Mouse (Mus musculus) MEL (cell line): ENCODE data around the gene Spag8. TPM values are rescaled to one million over a fixed set of nuclear protein-coding genes. Genes with fewer than 3 reads are reported as not detected.

Source experiments
- DNase-seq: peaks from one replicate; pipeline ENCODE4 v3.0.0; 2011; ENCODE audit warnings: low read depth, low spot score
- H3K27ac ChIP-seq: 2 replicates; pipeline ENCODE4 v1.5.1; 2012; ENCODE audit warnings: low read depth, mild to moderate bottlenecking, control low read depth, low read length, moderate library complexity; ENCODE audit not compliant: control insufficient read depth
- H3K27me3 ChIP-seq, 2 experiments: fragments of 150-350 bp in 1 of 2; sonication (generic) in 1 of 2; 2 replicates each; pipeline ENCODE4 v1.6.1; 2012; ENCODE audit warnings: low read length in 2 of 2, mild to moderate bottlenecking in 2 of 2, improper control_type of control experiment in 1 of 2, moderate library complexity in 1 of 2; ENCODE audit not compliant: insufficient read depth in 2 of 2, control insufficient read depth in 1 of 2
- H3K36me3 ChIP-seq, 2 experiments: 2 replicates each; pipeline ENCODE4 v1.6.1; 2012 to 2014; ENCODE audit warnings: low read length in 2 of 2, improper control_type of control experiment in 1 of 2, inconsistent platforms in 1 of 2, mild to moderate bottlenecking in 1 of 2; ENCODE audit not compliant: insufficient read depth in 2 of 2, control insufficient read depth in 1 of 2
- H3K4me1 ChIP-seq, 2 experiments: fragments of 150-350 bp in 1 of 2; sonication (generic) in 1 of 2; 2 replicates each; pipeline ENCODE4 v1.6.1; 2012; ENCODE audit warnings: low read length in 2 of 2, improper control_type of control experiment in 1 of 2, mild to moderate bottlenecking in 1 of 2; ENCODE audit not compliant: insufficient read depth in 2 of 2, control insufficient read depth in 1 of 2
- H3K4me3 ChIP-seq, 2 experiments: fragments of 150-350 bp in 1 of 2; sonication (generic) in 1 of 2; 2 replicates each; pipeline ENCODE4 v1.5.1; 2012; ENCODE audit warnings: low read depth in 2 of 2, low read length in 2 of 2, mild to moderate bottlenecking in 2 of 2, moderate library complexity in 2 of 2, control low read depth in 1 of 2, improper control_type of control experiment in 1 of 2; ENCODE audit not compliant: control insufficient read depth in 1 of 2, insufficient read depth in 1 of 2
- H3K79me2 ChIP-seq: 2 replicates; pipeline ENCODE4 v1.6.1; 2012; ENCODE audit warnings: mild to moderate bottlenecking, low read length, moderate library complexity; ENCODE audit not compliant: control insufficient read depth, poor library complexity, insufficient read depth
- H3K9ac ChIP-seq: 2 replicates; pipeline ENCODE4 v1.6.1; 2012; ENCODE audit warnings: low read depth, mild to moderate bottlenecking, control low read depth, low read length, moderate library complexity; ENCODE audit not compliant: control insufficient read depth, poor library complexity, severe bottlenecking
- H3K9me3 ChIP-seq: fragments of 150-350 bp; sonication (generic); replicated peaks from 2 replicates; pipeline ENCODE4 v1.6.1; 2012; ENCODE audit warnings: mild to moderate bottlenecking, low read length, improper control_type of control experiment, moderate library complexity; ENCODE audit not compliant: insufficient read depth
- BHLHE40 ChIP-seq: IDR thresholded peaks from 2 replicates; pipeline ENCODE4 v1.6.1; 2012; ENCODE audit warnings: low read depth, mild to moderate bottlenecking, inconsistent platforms, low read length, improper control_type of control experiment, borderline replicate concordance
- CHD2 ChIP-seq: IDR thresholded peaks from 2 replicates; pipeline ENCODE4 v1.6.1; 2011; ENCODE audit warnings: low read length, improper control_type of control experiment
- E2F4 ChIP-seq: IDR thresholded peaks from 2 replicates; pipeline ENCODE4 v1.6.1; 2011; ENCODE audit warnings: low read depth, low read length, improper control_type of control experiment, borderline replicate concordance
- EP300 ChIP-seq, 2 experiments: IDR thresholded peaks; 2 replicates each; pipeline ENCODE4 v1.6.1; 2011; ENCODE audit warnings: improper control_type of control experiment in 2 of 2, low read length in 2 of 2, low read depth in 1 of 2, mild to moderate bottlenecking in 1 of 2
- ETS1 ChIP-seq: IDR thresholded peaks from 2 replicates; pipeline ENCODE4 v1.6.1; 2012; ENCODE audit warnings: low read depth, mild to moderate bottlenecking, inconsistent platforms, low read length, improper control_type of control experiment, moderate library complexity
- GATA1 ChIP-seq: IDR thresholded peaks from 2 replicates; pipeline ENCODE4 v1.6.1; 2011; ENCODE audit warnings: low read depth, low read length, improper control_type of control experiment
- HCFC1 ChIP-seq: IDR thresholded peaks from 2 replicates; pipeline ENCODE4 v1.6.1; 2012; ENCODE audit warnings: low read depth, mild to moderate bottlenecking, inconsistent platforms, low read length, improper control_type of control experiment, moderate library complexity
- JUND ChIP-seq: IDR thresholded peaks from 2 replicates; pipeline ENCODE4 v1.6.1; 2011; ENCODE audit warnings: low read depth, mild to moderate bottlenecking, improper control_type of control experiment, low read length
- KAT2A ChIP-seq: conservative IDR thresholded peaks from 2 replicates; pipeline ENCODE4 v1.6.1; 2012; ENCODE audit warnings: low read depth, low read length, improper control_type of control experiment, inconsistent platforms
- MAX ChIP-seq: IDR thresholded peaks from 2 replicates; pipeline ENCODE4 v1.6.1; 2011; ENCODE audit warnings: low read length, improper control_type of control experiment
- MEF2A ChIP-seq: IDR thresholded peaks from 2 replicates; pipeline ENCODE4 v1.6.1; 2014; ENCODE audit warnings: low read depth, mild to moderate bottlenecking, inconsistent platforms, low read length, improper control_type of control experiment; ENCODE audit not compliant: poor library complexity, insufficient replicate concordance, severe bottlenecking; ENCODE audit errors: extremely low read depth
- MXI1 ChIP-seq: IDR thresholded peaks from 2 replicates; pipeline ENCODE4 v1.6.1; 2011; ENCODE audit warnings: mild to moderate bottlenecking, low read depth, low read length, improper control_type of control experiment
- MYB ChIP-seq: IDR thresholded peaks from 2 replicates; pipeline ENCODE4 v1.6.1; 2011; ENCODE audit warnings: mild to moderate bottlenecking, low read depth, low read length, improper control_type of control experiment
- MYC ChIP-seq: IDR thresholded peaks from 2 replicates; pipeline ENCODE4 v1.6.1; 2011; ENCODE audit warnings: low read depth, mild to moderate bottlenecking, low read length, improper control_type of control experiment, moderate library complexity
- POLR2A ChIP-seq, 2 experiments: IDR thresholded peaks; 2 replicates each; pipeline ENCODE4 v1.6.1; 2011 to 2012; ENCODE audit warnings: low read length in 2 of 2, mild to moderate bottlenecking in 2 of 2, control low read depth in 1 of 2, improper control_type of control experiment in 1 of 2, low read depth in 1 of 2, moderate library complexity in 1 of 2; ENCODE audit not compliant: control insufficient read depth in 1 of 2, insufficient read depth in 1 of 2, poor library complexity in 1 of 2
- POLR2AphosphoS2 ChIP-seq: IDR thresholded peaks from 2 replicates; pipeline ENCODE4 v1.6.1; 2011; ENCODE audit warnings: low read length, improper control_type of control experiment
- POLR2AphosphoS5 ChIP-seq: IDR thresholded peaks from 2 replicates; pipeline ENCODE4 v1.6.1; 2012; ENCODE audit warnings: low read depth, borderline replicate concordance, mild to moderate bottlenecking, inconsistent platforms, low read length, moderate library complexity, mixed read lengths
- RCOR1 ChIP-seq: IDR thresholded peaks from 2 replicates; pipeline ENCODE4 v1.6.1; 2012; ENCODE audit warnings: low read depth, mild to moderate bottlenecking, inconsistent platforms, low read length, improper control_type of control experiment
- SIN3A ChIP-seq: IDR thresholded peaks from 2 replicates; pipeline ENCODE4 v1.6.1; 2012; ENCODE audit warnings: low read length, improper control_type of control experiment, inconsistent platforms
- SMC3 ChIP-seq: IDR thresholded peaks from 2 replicates; pipeline ENCODE4 v1.6.1; 2011; ENCODE audit warnings: low read depth, low read length, improper control_type of control experiment
- TAL1 ChIP-seq: IDR thresholded peaks from 2 replicates; pipeline ENCODE4 v1.6.1; 2012; ENCODE audit warnings: mild to moderate bottlenecking, inconsistent platforms, low read length, moderate library complexity, mixed read lengths
- TCF12 ChIP-seq: IDR thresholded peaks from 2 replicates; pipeline ENCODE4 v1.6.1; 2014; ENCODE audit warnings: low read depth, mild to moderate bottlenecking, inconsistent platforms, low read length, improper control_type of control experiment, moderate library complexity
- ZKSCAN1 ChIP-seq: IDR thresholded peaks from 2 replicates; pipeline ENCODE4 v1.6.1; 2012; ENCODE audit warnings: low read depth, mild to moderate bottlenecking, inconsistent platforms, low read length, improper control_type of control experiment, moderate library complexity
- ZMIZ1 ChIP-seq: IDR thresholded peaks from 2 replicates; pipeline ENCODE4 v1.6.1; 2012; ENCODE audit warnings: low read depth, mild to moderate bottlenecking, inconsistent platforms, low read length, improper control_type of control experiment, moderate library complexity
- polyA plus RNA-seq, 2 experiments: library from polyadenylated mRNA; stranded (reverse) in 1 of 2; unstranded in 1 of 2; fragments of >175 nt in 1 of 2; fragments of >200 nt in 1 of 2; gene quantifications; 2 replicates each; pipeline versions ENCODE4 v1.2.1 to v1.2.4; 2012; ENCODE audit warnings: low replicate concordance in 2 of 2, low read depth in 1 of 2; ENCODE audit not compliant: insufficient read length in 2 of 2, insufficient read depth in 1 of 2, missing spikeins in 1 of 2
- total RNA-seq: library from RNA; depleted of rRNA; stranded (reverse); fragments of 300-350 nt; gene quantifications from 2 replicates; pipeline ENCODE4 v1.2.3, GENCODE M21; 2012

Gene Spag8
- total and polyA plus RNA-seq, 3 experiments = 0.15 to 0.57 TPM; not detected in 1

- no peak overlapping the region for H3K4me3 ChIP-seq
- peaks cover 0 to 5% of the 10 kb centered on the region in 2 experiments; a peak in 1 of 4 replicates for H3K27me3 ChIP-seq
- TF ChIP-seq E2F4 (no peak), MYB (0 out of 2 replicates have a peak, but pooled peaks have one; percentile 18), ZKSCAN1 (peak; percentile 98), TCF12 (peak; percentile 70), POLR2AphosphoS2 (no peak), MEF2A (peak; percentile 81; the same call in 1 of the 2 replicates), KAT2A (no peak), CHD2 (no peak), HCFC1 (no peak; the same call in 1 of the 2 replicates), SIN3A (peak; percentile 54; the same call in 1 of the 2 replicates), POLR2AphosphoS5 (no peak), ETS1 (peak; percentile 81; the same call in 1 of the 2 replicates), ZMIZ1 (no peak), TAL1 (peak; percentile 73), JUND (no peak), BHLHE40 (peak; percentile 53; the same call in 1 of the 2 replicates), EP300 (IDR thresholded peaks at IDR 0.05; ENCODE audit: low read depth in 1 of 2, low read length in 2 of 2) (peak; percentile 81 to 87), GATA1 (peak; percentile 84), POLR2A (IDR thresholded peaks at IDR 0.05; ENCODE audit: control insufficient read depth in 1 of 2, insufficient read depth in 1 of 2, low read depth in 1 of 2, low read length in 2 of 2, poor library complexity in 1 of 2) (no peak), MAX (peak; percentile 45; the same call in 1 of the 2 replicates), SMC3 (no peak), MXI1 (peak; percentile 63), MYC (peak; percentile 65; the same call in 1 of the 2 replicates), RCOR1 (peak; percentile 75; the same call in 1 of the 2 replicates)
Observed at GRCm38 (mm10) chr4:43694439-43695248, 41.2 kb upstream of the Spag8 start.

More at GRCm38 (mm10) chr4:43694439-43695248, 41.2 kb upstream of the Spag8 start:
- H3K9me3 ChIP-seq = no peaks in the 10 kb centered on the region
- no peak overlapping the region for H3K9ac ChIP-seq
- H3K79me2 ChIP-seq = no peaks in the 10 kb centered on the region
- DNase-seq = peak; percentile 73
- peaks cover 4 to 28% of the 10 kb centered on the region in 2 experiments for H3K4me1 ChIP-seq
- H3K36me3 ChIP-seq = peaks cover 0 to 23% of the 10 kb centered on the region in 2 experiments; a peak in 2 of 4 replicates
- H3K27ac ChIP-seq = peak overlapping the region; percentile 43
